Mouse (Mus musculus): ENCODE measurements around the gene Ccdc180. TPM values are rescaled to one million over a fixed set of nuclear protein-coding genes. Genes with fewer than 3 reads are reported as not detected.

Ccdc180 gene
- polyA plus RNA-seq, 1 experiment from 2014 or later: 0.07 TPM

GRCm38 (mm10) chr4:45956131-45956530 is 66.0 kb downstream of the Ccdc180 start:
- no peak overlapping the region for H3K27ac ChIP-seq (ENCODE audit: low read depth, low read length)
- no peaks in the 10 kb centered on the region for H3K4me1 ChIP-seq (replicated peaks; ENCODE audit: control insufficient read depth, insufficient read depth, low read length)
- no peak overlapping the region for H3K4me3 ChIP-seq (ENCODE audit: low read depth, low read length)
- H3K4me2 ChIP-seq (ENCODE audit: low read depth, low read length, severe bottlenecking): no peak overlapping the region
- no peak for ATAC-seq (replicated peaks; ENCODE audit: low FRiP score)
- no peak for DNase-seq (ENCODE audit: low spot score)
- no peaks in the 10 kb centered on the region for H3K36me3 ChIP-seq (ENCODE audit: control insufficient read depth, insufficient read depth, low read length)
- H3K9me3 ChIP-seq (ENCODE audit: control insufficient read depth, low read length): no peaks in the 10 kb centered on the region
- 89% methylated on average over 8 of the region's 8 CpGs for WGBS
- no peak overlapping the region for H3K9ac ChIP-seq (ENCODE audit: low read length)
- no peaks in the 10 kb centered on the region for H3K27me3 ChIP-seq (ENCODE audit: control insufficient read depth, insufficient read depth, low read length)

- no peak overlapping the region for H3K4me2 ChIP-seq (ENCODE audit: low read depth, low read length, severe bottlenecking)
- H3K27me3 ChIP-seq (ENCODE audit: control insufficient read depth, insufficient read depth, low read length): no peaks in the 10 kb centered on the region
- WGBS: 100% methylated on average over 4 of the region's 4 CpGs
- H3K36me3 ChIP-seq (ENCODE audit: control insufficient read depth, insufficient read depth, low read length): no peaks in the 10 kb centered on the region
- H3K4me3 ChIP-seq (ENCODE audit: low read depth, low read length): no peak overlapping the region
- H3K9me3 ChIP-seq (ENCODE audit: control insufficient read depth, low read length): no peaks in the 10 kb centered on the region
- no peak overlapping the region for H3K9ac ChIP-seq (ENCODE audit: low read length)
- ATAC-seq (replicated peaks; ENCODE audit: low FRiP score) (no peak), DNase-seq (ENCODE audit: low spot score) (no peak)
- no peaks in the 10 kb centered on the region for H3K4me1 ChIP-seq (replicated peaks; ENCODE audit: control insufficient read depth, insufficient read depth, low read length)
- H3K27ac ChIP-seq (ENCODE audit: low read depth, low read length): no peak overlapping the region
Observed at GRCm38 (mm10) chr4:45956706-45957105, 66.6 kb downstream of the Ccdc180 start.

- no peak within 1 kb of the TSS for H3K27ac ChIP-seq (ENCODE audit: low read depth, low read length)
Observed at GRCm38 (mm10) chr4:45964771-45965439, 74.8 kb downstream of the Ccdc180 start, which contains the start of gene Tdrd7. Tdrd7 (plus strand) TSS chr4:45965334.

GRCm38 (mm10) chr4:45965737-45966447 is 75.8 kb downstream of the Ccdc180 start:
- ATAC-seq (replicated peaks; ENCODE audit: low FRiP score): no peak
- peaks cover 14% of the 10 kb centered on the region for H3K4me1 ChIP-seq (replicated peaks; ENCODE audit: control insufficient read depth, insufficient read depth, low read length)
- WGBS: 40% methylated on average over 13 of the region's 13 CpGs

More at GRCm38 (mm10) chr4:45964771-45965439, 74.8 kb downstream of the Ccdc180 start, which contains the start of gene Tdrd7:
- H3K27me3 ChIP-seq (ENCODE audit: control insufficient read depth, insufficient read depth, low read length): no peaks in the 10 kb centered on the region
- H3K4me3 ChIP-seq (ENCODE audit: low read depth, low read length): no peak within 1 kb of the TSS
- no peak within 1 kb of the TSS for H3K4me2 ChIP-seq (ENCODE audit: low read depth, low read length, severe bottlenecking)
- H3K9me3 ChIP-seq (ENCODE audit: control insufficient read depth, low read length): no peaks in the 10 kb centered on the region
- peaks cover 14% of the 10 kb centered on the region for H3K4me1 ChIP-seq (replicated peaks; ENCODE audit: control insufficient read depth, insufficient read depth, low read length)
- WGBS: 85% methylated on average over 10 of the region's 10 CpGs
- no peaks in the 10 kb centered on the region for H3K36me3 ChIP-seq (ENCODE audit: control insufficient read depth, insufficient read depth, low read length)
- ATAC-seq (replicated peaks; ENCODE audit: low FRiP score) (no peak), DNase-seq (ENCODE audit: low spot score) (no peak)
- H3K9ac ChIP-seq (ENCODE audit: low read length): no peak within 1 kb of the TSS; the same call in 1 of the 2 replicates

GRCm38 (mm10) chr4:45966716-45967115 is 76.6 kb downstream of the Ccdc180 start:
- Histone ChIP-seq H3K27ac (ENCODE audit: low read depth, low read length) (no peak overlapping the region), H3K36me3 (ENCODE audit: control insufficient read depth, insufficient read depth, low read length) (no peaks in the 10 kb centered on the region), H3K4me3 (ENCODE audit: low read depth, low read length) (no peak overlapping the region), H3K4me2 (ENCODE audit: low read depth, low read length, severe bottlenecking) (no peak overlapping the region), H3K9me3 (ENCODE audit: control insufficient read depth, low read length) (no peaks in the 10 kb centered on the region), H3K9ac (ENCODE audit: low read length) (no peak overlapping the region), H3K4me1 (replicated peaks; ENCODE audit: control insufficient read depth, insufficient read depth, low read length) (peaks cover 14% of the 10 kb centered on the region), H3K27me3 (ENCODE audit: control insufficient read depth, insufficient read depth, low read length) (no peaks in the 10 kb centered on the region)
- 17% methylated on average over 6 of the region's 6 CpGs for WGBS
- no peak for ATAC-seq (replicated peaks; ENCODE audit: low FRiP score)
- no peak for DNase-seq (ENCODE audit: low spot score)

More at GRCm38 (mm10) chr4:45965737-45966447, 75.8 kb downstream of the Ccdc180 start:
- Histone ChIP-seq H3K4me2 (ENCODE audit: low read depth, low read length, severe bottlenecking) (no peak overlapping the region), H3K36me3 (ENCODE audit: control insufficient read depth, insufficient read depth, low read length) (no peaks in the 10 kb centered on the region), H3K4me3 (ENCODE audit: low read depth, low read length) (no peak overlapping the region), H3K9me3 (ENCODE audit: control insufficient read depth, low read length) (no peaks in the 10 kb centered on the region), H3K27me3 (ENCODE audit: control insufficient read depth, insufficient read depth, low read length) (no peaks in the 10 kb centered on the region), H3K27ac (ENCODE audit: low read depth, low read length) (no peak overlapping the region), H3K9ac (ENCODE audit: low read length) (no peak overlapping the region; the same call in 1 of the 2 replicates)
- no peak for DNase-seq (ENCODE audit: low spot score)

GRCm38 (mm10) chr4:45967479-45968341 is 77.6 kb downstream of the Ccdc180 start:
- H3K4me2 ChIP-seq (ENCODE audit: low read depth, low read length, severe bottlenecking): no peak overlapping the region
- peak overlapping the region; percentile 32 for H3K27ac ChIP-seq (ENCODE audit: low read depth, low read length)
- H3K4me1 ChIP-seq (replicated peaks; ENCODE audit: control insufficient read depth, insufficient read depth, low read length): peaks cover 14% of the 10 kb centered on the region
- no peaks in the 10 kb centered on the region for H3K9me3 ChIP-seq (ENCODE audit: control insufficient read depth, low read length)
- no peaks in the 10 kb centered on the region for H3K36me3 ChIP-seq (ENCODE audit: control insufficient read depth, insufficient read depth, low read length)
- H3K4me3 ChIP-seq (ENCODE audit: low read depth, low read length): no peak overlapping the region
- ATAC-seq (replicated peaks; ENCODE audit: low FRiP score): no peak
- H3K27me3 ChIP-seq (ENCODE audit: control insufficient read depth, insufficient read depth, low read length): no peaks in the 10 kb centered on the region; the same call in 1 of the 2 replicates
- DNase-seq (ENCODE audit: low spot score): peak; percentile 64
- 15% methylated on average over 9 of the region's 9 CpGs for WGBS
- H3K9ac ChIP-seq (ENCODE audit: low read length): no peak overlapping the region

GRCm38 (mm10) chr4:45969051-45969450 is 78.9 kb downstream of the Ccdc180 start:
- H3K27ac ChIP-seq (ENCODE audit: low read depth, low read length): no peak overlapping the region
- H3K9ac ChIP-seq (ENCODE audit: low read length): no peak overlapping the region
- H3K4me2 ChIP-seq (ENCODE audit: low read depth, low read length, severe bottlenecking): no peak overlapping the region
- H3K36me3 ChIP-seq (ENCODE audit: control insufficient read depth, insufficient read depth, low read length): no peaks in the 10 kb centered on the region
- 60% methylated on average over 2 of the region's 2 CpGs for WGBS
- H3K27me3 ChIP-seq (ENCODE audit: control insufficient read depth, insufficient read depth, low read length): peaks cover 3% of the 10 kb centered on the region; the same call in 1 of the 2 replicates
- peaks cover 17% of the 10 kb centered on the region for H3K4me1 ChIP-seq (replicated peaks; ENCODE audit: control insufficient read depth, insufficient read depth, low read length)
- no peak for DNase-seq (ENCODE audit: low spot score)
- H3K9me3 ChIP-seq (ENCODE audit: control insufficient read depth, low read length): no peaks in the 10 kb centered on the region
- no peak overlapping the region for H3K4me3 ChIP-seq (ENCODE audit: low read depth, low read length)
- no peak for ATAC-seq (replicated peaks; ENCODE audit: low FRiP score)

GRCm38 (mm10) chr4:45970048-45970560 is 80.0 kb downstream of the Ccdc180 start:
- H3K4me3 ChIP-seq (ENCODE audit: low read depth, low read length): no peak overlapping the region
- H3K27ac ChIP-seq (ENCODE audit: low read depth, low read length): no peak overlapping the region
- 69% methylated on average over 7 of the region's 7 CpGs for WGBS
- H3K4me2 ChIP-seq (ENCODE audit: low read depth, low read length, severe bottlenecking): no peak overlapping the region
- H3K36me3 ChIP-seq (ENCODE audit: control insufficient read depth, insufficient read depth, low read length): no peaks in the 10 kb centered on the region
- no peaks in the 10 kb centered on the region for H3K9me3 ChIP-seq (ENCODE audit: control insufficient read depth, low read length)
- DNase-seq (ENCODE audit: low spot score) (no peak), ATAC-seq (replicated peaks; ENCODE audit: low FRiP score) (no peak)
- H3K9ac ChIP-seq (ENCODE audit: low read length): no peak overlapping the region
- peaks cover 17% of the 10 kb centered on the region for H3K4me1 ChIP-seq (replicated peaks; ENCODE audit: control insufficient read depth, insufficient read depth, low read length)
- peaks cover 3% of the 10 kb centered on the region; the same call in 1 of the 2 replicates for H3K27me3 ChIP-seq (ENCODE audit: control insufficient read depth, insufficient read depth, low read length)

All from forebrain, embryonic 11.5 days (tissue).